Mouse (Mus musculus): Measurements from ENCODE around the gene Mfap4.

DNA sequence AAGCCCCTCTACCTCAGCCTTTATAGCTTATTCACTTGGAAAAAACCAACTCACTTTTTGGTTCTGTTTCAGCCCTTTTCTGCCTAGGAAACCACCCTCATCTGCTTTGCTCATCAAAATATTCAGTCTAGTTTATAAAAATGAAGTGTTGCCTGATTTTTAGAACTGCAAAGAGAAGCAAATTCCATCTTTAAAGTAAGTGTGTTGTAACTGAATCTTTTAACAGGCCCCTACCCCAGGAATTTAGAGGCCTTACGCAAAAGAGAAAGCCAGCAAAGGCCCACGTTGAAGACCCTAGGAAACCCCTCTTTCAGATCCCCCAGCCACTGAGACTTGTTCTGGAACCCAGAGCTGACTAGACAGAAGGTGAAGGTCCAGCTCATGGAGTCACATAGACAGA is 21.2 kb upstream of the Mfap4 start:
- TF ChIP-seq CTCF (IDR thresholded peaks at IDR 0.05; ENCODE audit: low read depth, low read length) (no peak), POLR2A (IDR thresholded peaks at IDR 0.05; ENCODE audit: borderline replicate concordance, low read depth, low read length) (no peak)

Data from bone marrow macrophage, adult 2 months (primary cell).